Mouse (Mus musculus): ENCODE measurements around the gene Mocs2.
A peak's percentile ranks its signal among the peaks of the same experiment; 100 is the strongest.

Gene Mocs2

DNA sequence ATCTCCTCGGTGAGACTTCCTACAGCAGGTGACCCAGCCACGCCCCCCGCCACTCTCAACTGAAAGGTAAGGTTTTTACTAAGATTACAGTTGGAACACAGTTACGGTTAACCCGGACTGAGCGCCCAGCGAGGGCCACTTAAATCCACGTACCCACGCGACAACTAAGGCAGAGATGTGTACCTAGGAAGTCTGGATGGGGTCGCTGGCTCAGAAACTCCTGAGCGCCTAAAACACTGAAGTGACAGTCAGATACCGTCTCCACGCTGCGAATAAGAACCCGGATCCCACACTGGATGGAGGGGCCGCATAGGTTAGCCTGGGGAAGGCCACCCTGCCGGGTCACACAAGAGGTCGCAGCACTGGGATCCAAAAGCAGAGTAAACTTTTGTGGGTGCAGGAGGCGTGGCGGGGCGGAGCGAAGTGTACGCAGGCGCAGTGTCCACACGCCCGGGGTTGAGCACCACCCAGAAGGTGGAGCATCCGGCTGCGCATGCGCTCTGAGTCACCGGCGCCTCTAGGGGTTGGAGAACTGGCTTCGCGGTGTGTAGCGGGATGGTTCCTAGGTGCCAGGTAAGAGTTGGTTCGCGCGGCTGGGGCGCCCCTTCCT is at the start of gene Mocs2:
Gene Mocs2, plus strand, starts transcription at position 486 of the 610 bp plus-strand sequence.
- DNase-seq (ENCODE audit: extremely low read depth, insufficient read length, low spot score): peak; percentile 85

DNA sequence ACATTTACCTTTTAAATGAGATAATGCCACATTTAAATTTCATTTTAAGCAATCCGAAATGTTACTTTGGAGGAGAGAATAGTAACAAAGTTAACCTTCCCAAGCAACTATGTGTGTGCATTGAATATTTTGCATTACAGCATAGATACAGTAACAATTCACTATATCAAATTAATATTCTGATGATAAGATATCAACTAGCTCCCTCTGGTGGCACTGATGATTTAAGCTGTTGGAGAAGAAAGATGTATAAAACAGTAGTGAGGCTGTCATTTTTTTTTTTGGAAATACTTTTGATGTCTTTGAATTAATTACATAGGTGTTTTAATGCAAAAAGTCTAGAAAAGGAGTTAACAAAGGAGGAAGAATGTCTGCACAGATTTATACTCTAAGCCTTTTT is 26.5 kb upstream of the Mocs2 start:
- DNase-seq (ENCODE audit: extremely low read depth, insufficient read length, low spot score): no peak

DNA sequence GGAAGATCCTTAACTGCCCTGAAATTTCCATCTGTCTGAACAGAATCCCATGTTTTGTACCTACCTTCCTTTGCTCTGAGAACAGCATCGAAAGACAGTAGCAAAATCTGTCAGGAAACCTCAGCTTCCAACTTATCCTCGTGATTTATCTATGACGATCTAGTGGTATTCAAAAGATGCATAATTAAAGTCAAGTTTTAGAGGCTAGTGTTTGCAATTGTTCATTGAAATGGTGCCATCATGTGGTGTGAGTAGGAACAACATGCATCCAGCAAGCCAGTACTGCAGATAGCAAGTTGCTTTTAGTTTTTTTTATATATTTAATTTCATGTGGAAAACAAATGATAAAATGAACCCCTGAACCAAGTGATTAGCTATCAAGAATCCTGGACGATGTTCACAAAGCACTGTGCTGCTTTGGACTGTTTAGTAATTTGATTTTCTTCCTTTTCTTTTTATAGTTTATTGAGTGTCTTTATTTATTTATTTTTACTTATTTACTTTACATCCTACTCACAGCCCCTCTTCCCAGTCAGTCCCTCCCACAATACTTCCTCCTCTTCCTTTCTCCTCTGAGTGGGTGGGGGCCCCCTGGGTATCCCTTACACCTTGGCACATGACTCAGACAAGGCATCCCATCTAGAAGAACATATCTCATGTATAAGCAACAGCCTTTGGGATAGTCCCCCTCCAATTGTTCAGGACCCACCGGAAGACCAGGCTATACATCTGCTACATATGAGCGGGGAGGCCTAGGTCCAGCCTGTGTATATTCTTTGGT is 24.6 kb upstream of the Mocs2 start:
- peak; percentile 20 for DNase-seq (ENCODE audit: extremely low read depth, insufficient read length, low spot score)

GRCm38 (mm10) chr13:114801857-114802256 is 16.2 kb upstream of the Mocs2 start:
- no peak for DNase-seq (ENCODE audit: extremely low read depth, insufficient read length, low spot score)

- no peak for DNase-seq (ENCODE audit: extremely low read depth, insufficient read length, low spot score)
These were observed 15.1 kb upstream of the Mocs2 start for GRCm38 (mm10) chr13:114802971-114803370.

- no peak for DNase-seq (ENCODE audit: extremely low read depth, insufficient read length, low spot score)
These were observed 8.3 kb upstream of the Mocs2 start for GRCm38 (mm10) chr13:114809624-114810210.

GRCm38 (mm10) chr13:114818513-114818912 is 477 bp downstream of the Mocs2 start:
- peak; percentile 11 for DNase-seq (ENCODE audit: extremely low read depth, insufficient read length, low spot score)

DNA sequence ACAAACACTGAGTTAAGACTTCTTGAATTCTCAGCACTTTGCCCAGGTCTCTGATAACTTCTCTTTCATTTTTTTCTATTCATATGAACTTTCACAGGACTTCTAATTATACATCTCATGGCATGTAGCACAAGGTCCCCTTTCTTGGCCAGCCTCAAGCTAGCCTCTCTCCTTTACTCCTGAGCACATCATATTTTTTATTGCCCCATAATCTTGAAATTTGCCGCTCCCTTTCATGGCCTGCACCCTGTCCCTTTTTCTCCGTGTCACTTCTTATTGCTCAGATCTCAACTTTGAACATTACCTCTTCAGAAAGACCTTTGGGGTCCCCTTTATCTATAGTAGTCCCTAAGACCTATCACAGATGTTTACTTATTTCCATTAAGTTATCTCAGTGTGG is 4.8 kb downstream of the Mocs2 start:
- no peak for DNase-seq (ENCODE audit: extremely low read depth, insufficient read length, low spot score)

DNA sequence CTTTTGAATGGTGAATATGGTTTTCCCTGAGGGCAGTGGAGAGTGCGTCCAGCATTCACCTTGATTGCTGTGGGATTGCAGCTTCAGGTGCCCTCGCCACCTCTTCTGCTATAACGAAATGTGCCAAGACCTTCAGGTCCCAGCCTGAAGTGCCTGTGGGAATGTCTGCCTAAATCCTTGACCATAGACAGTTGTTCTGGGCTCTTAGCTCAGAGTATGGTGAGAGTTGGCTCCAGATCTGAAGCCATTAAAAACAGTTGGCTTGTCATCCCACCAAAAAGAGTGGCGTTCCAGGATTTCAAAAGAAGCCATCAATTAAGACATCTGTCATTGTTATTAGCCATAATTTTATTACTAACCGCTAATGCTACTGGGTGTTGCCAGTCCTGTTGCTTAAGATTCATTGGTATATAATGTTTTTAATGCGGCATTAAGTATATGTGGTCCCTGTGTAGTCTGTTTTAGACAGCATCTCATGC is 7.4 kb downstream of the Mocs2 start:
- no peak for DNase-seq (ENCODE audit: extremely low read depth, insufficient read length, low spot score)

- no peak for DNase-seq (ENCODE audit: extremely low read depth, insufficient read length, low spot score)
These were observed 13.4 kb downstream of the Mocs2 start for GRCm38 (mm10) chr13:114831367-114831833.

GRCm38 (mm10) chr13:114832761-114833160 is 14.7 kb downstream of the Mocs2 start:
- no peak for DNase-seq (ENCODE audit: extremely low read depth, insufficient read length, low spot score)

DNA sequence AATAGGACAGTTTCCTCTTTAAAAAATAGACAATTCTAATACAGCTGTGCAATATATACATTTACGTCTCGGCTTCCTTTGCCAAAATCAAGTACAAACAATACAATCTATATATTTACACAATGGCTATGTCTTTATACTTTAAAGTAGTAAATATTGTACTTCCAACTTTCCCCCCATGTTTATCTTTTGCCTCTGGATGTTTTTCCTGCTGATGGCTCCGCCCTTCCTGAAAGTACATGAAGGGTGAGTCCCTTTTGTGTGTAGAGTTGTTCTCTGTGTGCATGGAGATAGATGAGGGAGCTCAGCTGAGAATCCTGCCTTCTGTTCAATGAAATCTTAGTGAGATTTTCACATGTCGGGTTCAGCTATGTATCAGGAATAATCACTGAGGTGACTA is 15.3 kb downstream of the Mocs2 start:
- no peak for DNase-seq (ENCODE audit: extremely low read depth, insufficient read length, low spot score)

- no peak for DNase-seq (ENCODE audit: extremely low read depth, insufficient read length, low spot score)
These were observed 16.5 kb downstream of the Mocs2 start for GRCm38 (mm10) chr13:114834580-114834979.

- no peak for DNase-seq (ENCODE audit: extremely low read depth, insufficient read length, low spot score)
These were observed 19.0 kb downstream of the Mocs2 start for GRCm38 (mm10) chr13:114837061-114837460.

- no peak for DNase-seq (ENCODE audit: extremely low read depth, insufficient read length, low spot score)
These were observed 20.5 kb downstream of the Mocs2 start for GRCm38 (mm10) chr13:114838535-114838990.

DNA sequence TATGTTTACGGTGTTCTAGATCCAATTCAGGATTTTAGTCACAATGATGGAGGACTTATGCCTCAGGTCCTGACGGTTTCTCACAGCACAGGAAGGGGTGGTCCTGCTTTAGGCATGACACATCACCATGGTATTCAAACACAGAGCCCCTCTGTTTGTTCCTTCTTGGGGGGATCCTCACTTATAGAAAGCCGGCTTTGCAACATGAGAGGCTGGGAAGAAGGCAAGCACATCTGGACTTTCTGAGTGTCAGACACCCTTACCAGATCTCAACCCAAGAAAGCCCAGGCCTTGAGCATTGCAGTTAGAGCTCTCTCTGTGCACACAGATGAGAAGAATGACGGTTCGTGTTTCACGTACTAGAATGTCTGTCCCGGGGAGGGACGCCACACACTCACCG is 21.1 kb downstream of the Mocs2 start:
- no peak for DNase-seq (ENCODE audit: extremely low read depth, insufficient read length, low spot score)

- no peak for DNase-seq (ENCODE audit: extremely low read depth, insufficient read length, low spot score)
These were observed 22.5 kb downstream of the Mocs2 start for GRCm38 (mm10) chr13:114840545-114840944.

- no peak for DNase-seq (ENCODE audit: extremely low read depth, insufficient read length, low spot score)
These were observed 25.3 kb downstream of the Mocs2 start for GRCm38 (mm10) chr13:114843318-114843717.

- DNase-seq (ENCODE audit: extremely low read depth, insufficient read length, low spot score): no peak
These were observed 27.8 kb downstream of the Mocs2 start for GRCm38 (mm10) chr13:114845804-114846203.

GRCm38 (mm10) chr13:114848945-114849344 is 30.9 kb downstream of the Mocs2 start:
- no peak for DNase-seq (ENCODE audit: extremely low read depth, insufficient read length, low spot score)

GRCm38 (mm10) chr13:114852264-114853111 is 34.5 kb downstream of the Mocs2 start:
- no peak for DNase-seq (ENCODE audit: extremely low read depth, insufficient read length, low spot score)

All from 3134 (cell line).